Mouse (Mus musculus): Measurements from ENCODE around the gene Nlgn1. TPM values are rescaled to one million over a fixed set of nuclear protein-coding genes. Genes with fewer than 3 reads are reported as not detected.
A peak's percentile ranks its signal among the peaks of the same experiment; 100 is the strongest.

Nlgn1 gene
- polyA plus RNA-seq (2015; fragmentation: Nextera tagmentation; extraction: Ambion mirVana) = 0.86 and 1.0 TPM in 2 replicates

- ATAC-seq = no peak
- TF ChIP-seq CTCF (IDR thresholded peaks at IDR 0.05; ENCODE audit: low read depth) = no peak
- H3K9ac ChIP-seq (ENCODE audit: low read depth, low read length) = no peak within 1 kb of the TSS
- peak within 1 kb of the TSS; percentile 66 for H3K4me2 ChIP-seq (replicated peaks; ENCODE audit: low read depth)
- H3K9me3 ChIP-seq (ENCODE audit: control insufficient read depth) = no peaks in the 10 kb centered on the region
- H3K27ac ChIP-seq (ENCODE audit: low read depth, low read length) = no peak within 1 kb of the TSS
- H3K36me3 ChIP-seq (ENCODE audit: control insufficient read depth, insufficient read depth) = no peaks in the 10 kb centered on the region
- 4% methylated on average over 14 of the region's 14 CpGs for WGBS
- H3K4me3 ChIP-seq (ENCODE audit: low read depth, low read length) = peak within 1 kb of the TSS; percentile 46
- H3K4me1 ChIP-seq (replicated peaks; ENCODE audit: control insufficient read depth, insufficient read depth, low read length) = no peaks in the 10 kb centered on the region
- H3K27me3 ChIP-seq (replicated peaks; ENCODE audit: control insufficient read depth, insufficient read depth, low read length) = peaks cover 31% of the 10 kb centered on the region
Measured at GRCm38 (mm10) chr3:26332400-26333238, at the start of gene Nlgn1. Nlgn1 (minus strand) TSS chr3:26332460.

GRCm38 (mm10) chr3:26378272-26378671, 46.0 kb upstream of the Nlgn1 start:
- ATAC-seq = no peak
- WGBS = 66% methylated on average over 2 of the region's 2 CpGs
- TF ChIP-seq CTCF (IDR thresholded peaks at IDR 0.05; ENCODE audit: low read depth) = no peak
- no peak overlapping the region for H3K9ac ChIP-seq (ENCODE audit: low read depth, low read length)
- H3K27ac ChIP-seq (ENCODE audit: low read depth, low read length) = no peak overlapping the region
- H3K27me3 ChIP-seq (replicated peaks; ENCODE audit: control insufficient read depth, insufficient read depth, low read length) = no peaks in the 10 kb centered on the region
- H3K4me3 ChIP-seq (ENCODE audit: low read depth, low read length) = no peak overlapping the region
- no peaks in the 10 kb centered on the region for H3K36me3 ChIP-seq (ENCODE audit: control insufficient read depth, insufficient read depth)
- H3K4me2 ChIP-seq (replicated peaks; ENCODE audit: low read depth) = no peak overlapping the region
- H3K9me3 ChIP-seq (ENCODE audit: control insufficient read depth) = no peaks in the 10 kb centered on the region
- no peaks in the 10 kb centered on the region for H3K4me1 ChIP-seq (replicated peaks; ENCODE audit: control insufficient read depth, insufficient read depth, low read length)

- Histone ChIP-seq H3K9ac (ENCODE audit: low read depth, low read length) (no peak overlapping the region), H3K4me1 (replicated peaks; ENCODE audit: control insufficient read depth, insufficient read depth, low read length) (no peaks in the 10 kb centered on the region), H3K27me3 (replicated peaks; ENCODE audit: control insufficient read depth, insufficient read depth, low read length) (no peaks in the 10 kb centered on the region), H3K27ac (ENCODE audit: low read depth, low read length) (no peak overlapping the region), H3K4me3 (ENCODE audit: low read depth, low read length) (no peak overlapping the region), H3K4me2 (replicated peaks; ENCODE audit: low read depth) (no peak overlapping the region), H3K36me3 (ENCODE audit: control insufficient read depth, insufficient read depth) (no peaks in the 10 kb centered on the region), H3K9me3 (ENCODE audit: control insufficient read depth) (no peaks in the 10 kb centered on the region)
- ATAC-seq = no peak
- TF ChIP-seq CTCF (IDR thresholded peaks at IDR 0.05; ENCODE audit: low read depth) = no peak
- WGBS = 83% methylated on average over 5 of the region's 5 CpGs
Measured at GRCm38 (mm10) chr3:26355082-26355481, 22.8 kb upstream of the Nlgn1 start.

- Histone ChIP-seq H3K27ac (ENCODE audit: low read depth, low read length) (no peak overlapping the region), H3K4me1 (replicated peaks; ENCODE audit: control insufficient read depth, insufficient read depth, low read length) (no peaks in the 10 kb centered on the region), H3K4me2 (replicated peaks; ENCODE audit: low read depth) (no peak overlapping the region), H3K9ac (ENCODE audit: low read depth, low read length) (no peak overlapping the region), H3K9me3 (ENCODE audit: control insufficient read depth) (no peaks in the 10 kb centered on the region), H3K36me3 (ENCODE audit: control insufficient read depth, insufficient read depth) (no peaks in the 10 kb centered on the region), H3K27me3 (replicated peaks; ENCODE audit: control insufficient read depth, insufficient read depth, low read length) (no peaks in the 10 kb centered on the region), H3K4me3 (ENCODE audit: low read depth, low read length) (no peak overlapping the region)
- peak; percentile 48 for TF ChIP-seq CTCF (IDR thresholded peaks at IDR 0.05; ENCODE audit: low read depth)
- 70% methylated on average over 5 of the region's 5 CpGs for WGBS
- no peak for ATAC-seq
Measured at GRCm38 (mm10) chr3:26354483-26355030, 22.3 kb upstream of the Nlgn1 start.

GRCm38 (mm10) chr3:26337495-26337894, 5.2 kb upstream of the Nlgn1 start:
- no peak for ATAC-seq
- Histone ChIP-seq H3K4me1 (replicated peaks; ENCODE audit: control insufficient read depth, insufficient read depth, low read length) (no peaks in the 10 kb centered on the region), H3K27ac (ENCODE audit: low read depth, low read length) (no peak overlapping the region), H3K9me3 (ENCODE audit: control insufficient read depth) (no peaks in the 10 kb centered on the region), H3K4me3 (ENCODE audit: low read depth, low read length) (no peak overlapping the region), H3K36me3 (ENCODE audit: control insufficient read depth, insufficient read depth) (no peaks in the 10 kb centered on the region), H3K9ac (ENCODE audit: low read depth, low read length) (no peak overlapping the region), H3K27me3 (replicated peaks; ENCODE audit: control insufficient read depth, insufficient read depth, low read length) (peaks cover 16% of the 10 kb centered on the region), H3K4me2 (replicated peaks; ENCODE audit: low read depth) (no peak overlapping the region)
- WGBS = 68% methylated on average over 2 of the region's 2 CpGs
- no peak for TF ChIP-seq CTCF (IDR thresholded peaks at IDR 0.05; ENCODE audit: low read depth)

DNA sequence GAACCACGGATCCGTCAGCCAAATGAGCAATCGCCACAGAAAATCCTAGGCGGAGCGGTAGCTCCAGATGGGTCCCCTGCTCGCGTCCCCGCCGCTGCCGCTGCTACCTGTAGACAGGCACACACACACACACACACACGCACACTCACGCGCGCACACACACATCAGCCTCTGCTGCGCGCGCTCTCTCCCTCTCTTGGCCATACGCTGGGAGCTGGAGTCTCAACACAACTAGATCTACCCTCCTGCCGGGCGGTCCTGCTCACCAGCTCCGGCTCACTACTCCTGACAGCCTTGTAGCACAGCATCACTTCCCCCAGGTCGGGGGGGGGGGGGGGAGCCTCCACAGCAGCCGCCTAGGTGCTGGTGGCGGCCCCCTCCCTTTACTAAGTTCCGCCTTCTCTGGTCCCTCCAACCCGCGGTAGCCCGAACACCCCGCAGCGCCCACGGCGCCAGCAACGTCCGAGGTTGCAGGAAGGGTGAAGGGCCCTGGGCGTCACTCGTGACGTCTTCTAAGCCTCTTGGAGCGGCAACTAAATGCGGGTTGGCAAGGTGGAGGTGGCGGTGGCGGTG, 1.1 kb upstream of the Nlgn1 start:
- TF ChIP-seq CTCF (IDR thresholded peaks at IDR 0.05; ENCODE audit: low read depth) = no peak
- Histone ChIP-seq H3K27ac (ENCODE audit: low read depth, low read length) (no peak overlapping the region), H3K4me1 (replicated peaks; ENCODE audit: control insufficient read depth, insufficient read depth, low read length) (no peaks in the 10 kb centered on the region), H3K9ac (ENCODE audit: low read depth, low read length) (no peak overlapping the region), H3K9me3 (ENCODE audit: control insufficient read depth) (no peaks in the 10 kb centered on the region), H3K27me3 (replicated peaks; ENCODE audit: control insufficient read depth, insufficient read depth, low read length) (peaks cover 31% of the 10 kb centered on the region), H3K4me2 (replicated peaks; ENCODE audit: low read depth) (peak overlapping the region; percentile 63), H3K36me3 (ENCODE audit: control insufficient read depth, insufficient read depth) (no peaks in the 10 kb centered on the region), H3K4me3 (ENCODE audit: low read depth, low read length) (peak overlapping the region; percentile 34)
- WGBS = under 1% methylated on average over 33 of the region's 41 CpGs
- ATAC-seq = no peak

Measured in intestine, postnatal 0 days (tissue).